Mouse (Mus musculus) CH12.LX (cell line): ENCODE measurements around the gene Ucn.

Source experiments
- GABPA ChIP-seq: IDR thresholded peaks from 2 replicates; pipeline ENCODE4 v1.6.1; 2012; ENCODE audit warnings: low read depth, low read length, improper control_type of control experiment, inconsistent platforms; ENCODE audit not compliant: insufficient replicate concordance
- IRF4 ChIP-seq: IDR thresholded peaks from 2 replicates; pipeline ENCODE4 v1.6.1; 2014; ENCODE audit warnings: low read depth, mild to moderate bottlenecking, inconsistent platforms, low read length, improper control_type of control experiment
- USF2 ChIP-seq: conservative IDR thresholded peaks from 2 replicates; pipeline ENCODE4 v1.6.1; 2011; ENCODE audit warnings: low read depth, low read length, improper control_type of control experiment

GRCm38 (mm10) chr5:31151746-31152145 is 13.1 kb upstream of the Ucn start:
- no peak for TF ChIP-seq USF2
- no peak for TF ChIP-seq GABPA
- TF ChIP-seq IRF4 = no peak
